ENCODE assay signal across 8 mouse cellular contexts in genomic region chr4:135685906-135686567, GRCm38 (mm10). TPM values are rescaled to one million over a fixed set of nuclear protein-coding genes. Genes with fewer than 3 reads are reported as not detected.
DNase-seq lines count a peak whose midpoint lies in the region; ATAC-seq lines count a peak whose summit lies in the region.

TSS of gene Ifnlr1 (plus strand) at chr4:135686287.

- intact Hi-C loops in heart, postnatal 25 days (cut with DNase I) = loop anchor here (2.0 kb wide), 1 partner anchor 23 kb away; no protein-coding TSS in a partner anchor
- intact Hi-C loops in heart, postnatal 10 days (cut with DNase I) = loop anchor here (2.0 to 5.0 kb wide), 2 partner anchors 23 to 81 kb away; no protein-coding TSS in a partner anchor

- ATAC-seq in embryonic facial prominence, embryonic 11.5 days (replicated peaks; ENCODE audit: insufficient number of reproducible peaks, low FRiP score, low TSS enrichment, low read depth) = no peak
- peak; percentile 70; the same call in 1 of the 2 replicates for ATAC-seq in lung, embryonic 16.5 days (ENCODE audit: low read depth)
- ATAC-seq in erythroid progenitor cell, adult 5-6 weeks (replicated peaks; ENCODE audit: low FRiP score, poor library complexity, severe bottlenecking) = no peak

- peak; percentile 96 for DNase-seq in heart, adult 11 months
- DNase-seq in heart, postnatal 25 days (ENCODE audit: low spot score) = no peak
- DNase-seq in embryonic facial prominence, embryonic 11.5 days (ENCODE audit: low spot score) = peak; percentile 73
- DNase-seq in heart, postnatal 10 days = peak; percentile 55 to 71
- DNase-seq in kidney, postnatal 36 days = peak; percentile 37 to 71
- peak; percentile 33 for DNase-seq in ovary, postnatal 14 days (ENCODE audit: low spot score)

- H3K27ac ChIP-seq in embryonic facial prominence, embryonic 11.5 days (replicated peaks; ENCODE audit: low read depth, low read length) = no peak within 1 kb of the TSS
- peak within 1 kb of the TSS; percentile 34 for H3K27ac ChIP-seq in lung, embryonic 16.5 days (ENCODE audit: low read length)

- H3K36me3 ChIP-seq in embryonic facial prominence, embryonic 11.5 days (replicated peaks; ENCODE audit: control insufficient read depth, insufficient read depth, low read depth, low read length) = no peaks in the 10 kb centered on the region
- H3K36me3 ChIP-seq in lung, embryonic 16.5 days (ENCODE audit: control insufficient read depth, insufficient read depth, low read length) = no peaks in the 10 kb centered on the region

- peak within 1 kb of the TSS; percentile 51 for H3K4me3 ChIP-seq in embryonic facial prominence, embryonic 11.5 days (ENCODE audit: low read depth, low read length)
- peak within 1 kb of the TSS; percentile 60 for H3K4me3 ChIP-seq in lung, embryonic 16.5 days (ENCODE audit: low read length)

- H3K9ac ChIP-seq in embryonic facial prominence, embryonic 11.5 days (replicated peaks; ENCODE audit: low read length) = peak within 1 kb of the TSS; percentile 52
- peak within 1 kb of the TSS; percentile 75 for H3K9ac ChIP-seq in lung, embryonic 16.5 days (ENCODE audit: low read length)

- under 1% methylated on average over 41 of the region's 41 CpGs for WGBS in embryonic facial prominence, embryonic 11.5 days
- under 1% methylated on average over 39 of the region's 41 CpGs for WGBS in lung, embryonic 16.5 days

- no peaks in the 10 kb centered on the region for H3K9me3 ChIP-seq in embryonic facial prominence, embryonic 11.5 days (replicated peaks; ENCODE audit: control insufficient read depth, low read length)
- no peaks in the 10 kb centered on the region for H3K9me3 ChIP-seq in lung, embryonic 16.5 days (ENCODE audit: control insufficient read depth, low read length)

- H3K4me2 ChIP-seq in embryonic facial prominence, embryonic 11.5 days (ENCODE audit: low read depth, low read length) = peak within 1 kb of the TSS; percentile 93
- H3K4me2 ChIP-seq in lung, embryonic 16.5 days (ENCODE audit: low read depth, low read length) = peak within 1 kb of the TSS; percentile 93

- peaks cover 12% of the 10 kb centered on the region for H3K27me3 ChIP-seq in embryonic facial prominence, embryonic 11.5 days (ENCODE audit: control insufficient read depth, insufficient read depth, low read length)
- peaks cover 16% of the 10 kb centered on the region; the same call in 1 of the 2 replicates for H3K27me3 ChIP-seq in lung, embryonic 16.5 days (ENCODE audit: control insufficient read depth, insufficient read depth, low read depth, low read length)

- H3K4me1 ChIP-seq in embryonic facial prominence, embryonic 11.5 days (ENCODE audit: control insufficient read depth, insufficient read depth, low read length) = no peaks in the 10 kb centered on the region
- no peaks in the 10 kb centered on the region for H3K4me1 ChIP-seq in lung, embryonic 16.5 days (replicated peaks; ENCODE audit: control insufficient read depth, insufficient read depth, low read length)

RNA-seq across cellular contexts. Expression of gene Ifnlr1, which starts in this region (rescaled TPM):
- total RNA-seq in heart, postnatal 25 days (2021) = 1 to 10 TPM; 2.8 TPM
- polyA plus RNA-seq in embryonic facial prominence, embryonic 11.5 days (2014; fragmentation: Nextera tagmentation; extraction: Ambion mirVana) = 0.59 and 0.70 TPM in 2 replicates
- total RNA-seq in heart, postnatal 10 days (2021) = 1 to 10 TPM; 3.4 to 4.1 TPM
- 2.1 and 2.3 TPM in 2 replicates for polyA plus RNA-seq in lung, embryonic 16.5 days (2015; fragmentation: Nextera tagmentation; extraction: Ambion mirVana)
- not detected in 2 replicates for total RNA-seq in erythroid progenitor cell, adult 5-6 weeks (2015; ENCODE audit: low replicate concordance)
- 0.26 TPM in 1 of 2 replicates, not detected in the other for total RNA-seq in erythroid progenitor cell, adult 5-6 weeks (2017; ENCODE audit: low replicate concordance)

Comparison
In these comparisons a context has a peak if more than half of its experiments do, and no peak if none do; other contexts are left out.
1. Peak in DNase-seq, H3K4me3 ChIP-seq, H3K9ac ChIP-seq and H3K4me2 ChIP-seq in embryonic facial prominence, embryonic 11.5 days; RNA of the gene not detected or under 1 TPM.